Mouse (Mus musculus): ENCODE measurements around the gene Rpl13. TPM values are rescaled to one million over a fixed set of nuclear protein-coding genes. Genes with fewer than 3 reads are reported as not detected.

Gene Rpl13
- polyA plus RNA-seq (2014; fragmentation: Illumina TruSeq; extraction: RNeasy Lipid Tissue Mini Kit (QIAGEN cat#74804); ENCODE audit: low replicate concordance) = 16.3 TPM

DNA sequence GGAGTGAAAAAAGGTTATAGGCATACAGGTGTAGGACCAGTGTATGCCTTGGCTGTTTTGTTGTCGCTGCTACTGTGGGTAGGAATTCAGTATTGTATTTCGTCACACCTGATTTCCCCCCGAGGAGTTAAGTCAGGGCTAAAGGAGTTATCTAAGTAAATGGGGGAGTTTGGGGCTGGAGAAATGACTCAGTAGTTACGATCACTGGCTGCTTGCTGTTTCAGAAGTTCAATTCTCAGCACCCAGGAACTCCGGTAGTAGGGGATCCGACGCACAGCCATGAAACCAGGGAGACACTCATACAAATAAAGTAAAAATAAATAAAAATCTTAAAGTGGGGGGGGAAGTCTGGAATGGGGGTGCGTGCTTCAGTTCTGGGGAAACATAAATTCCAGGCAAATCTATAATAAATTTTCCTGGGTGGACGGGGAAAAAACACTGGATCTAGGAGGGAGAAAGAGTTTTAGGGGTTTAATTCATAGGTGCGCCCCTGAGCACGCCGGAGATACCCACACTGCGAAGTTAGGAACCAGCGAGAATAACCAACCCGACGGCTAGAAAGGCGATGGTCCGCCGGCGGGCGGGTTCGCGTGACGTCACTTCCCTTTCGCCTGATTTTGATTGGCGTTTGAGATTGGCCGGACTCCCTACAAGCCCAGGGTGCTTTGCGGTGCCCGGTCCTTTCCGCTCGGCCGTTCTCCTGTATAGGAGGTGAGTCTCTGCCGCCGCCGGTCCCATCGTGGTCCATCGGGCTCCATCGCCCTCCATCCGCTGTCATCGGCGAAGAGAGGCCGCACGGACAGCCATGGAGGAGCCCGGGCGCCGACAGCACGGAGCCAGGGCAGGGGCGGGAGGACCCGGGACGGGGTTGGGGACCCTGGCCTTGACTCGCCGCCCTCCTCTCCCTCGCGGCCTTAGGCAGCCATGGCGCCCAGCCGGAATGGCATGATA lies at the start of gene Rpl13:
Gene Rpl13, plus strand, starts transcription at position 616 of the 951 bp plus-strand sequence.

DNA sequence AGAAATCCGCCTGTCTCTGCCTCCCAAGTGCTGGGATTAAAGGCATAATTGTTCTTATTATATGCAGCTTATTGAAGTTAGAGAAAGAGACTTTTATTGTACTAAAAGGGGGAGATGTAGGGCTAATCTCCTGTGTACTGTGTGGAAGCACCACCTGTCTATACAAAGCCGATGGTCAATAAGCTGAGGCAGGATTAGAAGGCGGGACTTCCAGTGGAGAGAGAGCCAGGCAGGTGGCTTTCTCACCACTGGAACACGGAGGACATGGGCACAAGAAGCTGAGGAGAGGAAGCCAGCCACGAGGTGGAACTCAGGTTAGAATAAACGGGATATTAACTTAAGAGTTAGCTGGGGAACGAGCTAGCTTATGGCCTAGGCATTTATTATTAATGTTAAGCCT lies 39.4 kb upstream of the Rpl13 start, which contains the start of gene Spg7:
Gene Spg7, plus strand, starts transcription at position 222 of the 400 bp plus-strand sequence.

DNA sequence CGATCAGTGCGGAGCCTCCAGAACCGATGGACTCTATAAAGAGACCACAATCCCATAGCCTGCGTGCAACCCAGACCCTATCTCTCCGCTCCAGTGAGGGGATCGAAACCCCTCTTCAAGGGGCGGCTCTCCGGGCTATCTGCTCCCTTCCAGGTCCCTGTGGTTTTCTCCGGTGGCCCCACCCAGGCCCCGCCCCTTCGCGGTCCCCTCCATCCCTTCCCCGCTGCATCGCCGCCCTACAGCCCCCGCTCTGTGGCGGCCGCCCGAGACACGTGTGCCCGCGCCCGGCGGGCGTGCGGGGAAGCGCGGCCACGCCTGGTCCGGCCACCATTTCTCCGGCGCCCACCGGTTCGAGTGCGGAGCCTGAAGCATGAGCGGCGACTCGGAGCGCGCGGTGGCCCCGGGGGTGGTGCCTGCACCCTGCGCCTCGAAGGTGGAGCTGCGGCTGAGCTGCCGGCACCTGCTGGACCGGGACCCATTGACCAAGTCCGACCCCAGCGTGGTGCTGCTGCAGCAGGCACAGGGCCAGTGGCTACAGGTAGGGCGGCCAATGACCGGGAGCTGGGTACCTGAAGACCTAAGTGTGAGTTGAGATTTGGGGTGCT lies 15.1 kb downstream of the Rpl13 start, which contains the start of gene Cpne7:
Gene Cpne7, plus strand, starts transcription at position 248 of the 605 bp plus-strand sequence.

Other genes with a start within 250 kb of the Rpl13 start
- gene Ankrd11, start 60.1 kb upstream of the Rpl13 start, polyA plus RNA-seq (2014; fragmentation: Illumina TruSeq; extraction: RNeasy Lipid Tissue Mini Kit (QIAGEN cat#74804); ENCODE audit: low replicate concordance) = 48.6 TPM
- 21.2 TPM for gene Spg7, start 39.4 kb upstream of the Rpl13 start, polyA plus RNA-seq (2014; fragmentation: Illumina TruSeq; extraction: RNeasy Lipid Tissue Mini Kit (QIAGEN cat#74804); ENCODE audit: low replicate concordance)
- gene Cpne7, start 15.0 kb downstream of the Rpl13 start, polyA plus RNA-seq (2014; fragmentation: Illumina TruSeq; extraction: RNeasy Lipid Tissue Mini Kit (QIAGEN cat#74804); ENCODE audit: low replicate concordance) = not detected
- not detected for gene Sult5a1, start 56.0 kb downstream of the Rpl13 start, polyA plus RNA-seq (2014; fragmentation: Illumina TruSeq; extraction: RNeasy Lipid Tissue Mini Kit (QIAGEN cat#74804); ENCODE audit: low replicate concordance)
- gene Dpep1, start 83.9 kb downstream of the Rpl13 start, polyA plus RNA-seq (2014; fragmentation: Illumina TruSeq; extraction: RNeasy Lipid Tissue Mini Kit (QIAGEN cat#74804); ENCODE audit: low replicate concordance) = 22.8 TPM
- 4.3 TPM for gene Chmp1a, start 110.4 kb downstream of the Rpl13 start, polyA plus RNA-seq (2014; fragmentation: Illumina TruSeq; extraction: RNeasy Lipid Tissue Mini Kit (QIAGEN cat#74804); ENCODE audit: low replicate concordance)
- not detected for gene Spata33, start 110.5 kb downstream of the Rpl13 start, polyA plus RNA-seq (2014; fragmentation: Illumina TruSeq; extraction: RNeasy Lipid Tissue Mini Kit (QIAGEN cat#74804); ENCODE audit: low replicate concordance)
- 1.6 TPM for gene Cdk10, start 122.5 kb downstream of the Rpl13 start, polyA plus RNA-seq (2014; fragmentation: Illumina TruSeq; extraction: RNeasy Lipid Tissue Mini Kit (QIAGEN cat#74804); ENCODE audit: low replicate concordance)
- gene Spata2l, start 133.9 kb downstream of the Rpl13 start, polyA plus RNA-seq (2014; fragmentation: Illumina TruSeq; extraction: RNeasy Lipid Tissue Mini Kit (QIAGEN cat#74804); ENCODE audit: low replicate concordance) = not detected
- 1.4 TPM for gene Zfp276, start 151.8 kb downstream of the Rpl13 start, polyA plus RNA-seq (2014; fragmentation: Illumina TruSeq; extraction: RNeasy Lipid Tissue Mini Kit (QIAGEN cat#74804); ENCODE audit: low replicate concordance)
- 0.89 TPM for gene Vps9d1, start 152.0 kb downstream of the Rpl13 start, polyA plus RNA-seq (2014; fragmentation: Illumina TruSeq; extraction: RNeasy Lipid Tissue Mini Kit (QIAGEN cat#74804); ENCODE audit: low replicate concordance)
- 0.89 TPM for gene Fanca, start 216.2 kb downstream of the Rpl13 start, polyA plus RNA-seq (2014; fragmentation: Illumina TruSeq; extraction: RNeasy Lipid Tissue Mini Kit (QIAGEN cat#74804); ENCODE audit: low replicate concordance)
- gene Spire2, start 230.4 kb downstream of the Rpl13 start, polyA plus RNA-seq (2014; fragmentation: Illumina TruSeq; extraction: RNeasy Lipid Tissue Mini Kit (QIAGEN cat#74804); ENCODE audit: low replicate concordance) = 0.26 TPM

Measured in small intestine, adult 10 weeks (tissue).